Mouse (Mus musculus): ENCODE data around the gene Thsd4. TPM values are rescaled to one million over a fixed set of nuclear protein-coding genes. Genes with fewer than 3 reads are reported as not detected.

Thsd4 gene
- polyA plus RNA-seq (2015; fragmentation: Nextera tagmentation; extraction: Ambion mirVana) = 8.6 and 8.7 TPM in 2 replicates

GRCm38 (mm10) chr9:60521806-60522264 is at the start of gene Thsd4:
TSS of gene Thsd4 (minus strand) at chr9:60522046.
- peak; percentile 26; the same call in 1 of the 2 replicates for ATAC-seq (ENCODE audit: low read depth)
- peaks cover 69% of the 10 kb centered on the region for H3K4me1 ChIP-seq (replicated peaks)
- no peaks in the 10 kb centered on the region for H3K36me3 ChIP-seq
- H3K9ac ChIP-seq = peak within 1 kb of the TSS; percentile 75
- H3K27me3 ChIP-seq = peaks cover 33% of the 10 kb centered on the region
- no peak within 1 kb of the TSS for H3K27ac ChIP-seq (replicated peaks)
- peak within 1 kb of the TSS; percentile 78 for H3K4me2 ChIP-seq
- H3K9me3 ChIP-seq = no peaks in the 10 kb centered on the region
- under 1% methylated on average over 48 of the region's 51 CpGs for WGBS
- peak within 1 kb of the TSS; percentile 48 for H3K4me3 ChIP-seq

GRCm38 (mm10) chr9:60571041-60571440 is 49.2 kb upstream of the Thsd4 start:
- no peak overlapping the region for H3K4me3 ChIP-seq
- H3K4me1 ChIP-seq (replicated peaks) = peaks cover 7% of the 10 kb centered on the region; the same call in 1 of the 2 replicates
- no peaks in the 10 kb centered on the region for H3K27me3 ChIP-seq
- WGBS = 89% methylated on average over 4 of the region's 4 CpGs
- no peak overlapping the region for H3K27ac ChIP-seq (replicated peaks)
- H3K9ac ChIP-seq = no peak overlapping the region
- H3K36me3 ChIP-seq = 0 out of 2 replicates have a peak, but pooled peaks cover 7% of the 10 kb centered on the region
- H3K9me3 ChIP-seq = no peaks in the 10 kb centered on the region
- H3K4me2 ChIP-seq = no peak overlapping the region
- no peak for ATAC-seq (ENCODE audit: low read depth)

- ATAC-seq (ENCODE audit: low read depth) = no peak
- H3K36me3 ChIP-seq = 0 out of 2 replicates have a peak, but pooled peaks cover 7% of the 10 kb centered on the region
- no peaks in the 10 kb centered on the region for H3K27me3 ChIP-seq
- H3K9ac ChIP-seq = no peak overlapping the region
- H3K4me1 ChIP-seq (replicated peaks) = peaks cover 7% of the 10 kb centered on the region; the same call in 1 of the 2 replicates
- no peak overlapping the region for H3K4me3 ChIP-seq
- no peak overlapping the region for H3K27ac ChIP-seq (replicated peaks)
- 48% methylated on average over 2 of the region's 2 CpGs for WGBS
- H3K4me2 ChIP-seq = no peak overlapping the region
- no peaks in the 10 kb centered on the region for H3K9me3 ChIP-seq
Observed at GRCm38 (mm10) chr9:60569366-60569765, 47.5 kb upstream of the Thsd4 start.

- Histone ChIP-seq H3K4me1 (replicated peaks) (peaks cover 20% of the 10 kb centered on the region), H3K4me2 (no peak overlapping the region), H3K9me3 (no peaks in the 10 kb centered on the region), H3K9ac (no peak overlapping the region), H3K4me3 (no peak overlapping the region), H3K27me3 (no peaks in the 10 kb centered on the region), H3K36me3 (no peaks in the 10 kb centered on the region), H3K27ac (replicated peaks) (no peak overlapping the region)
- WGBS = 99% methylated on average over 7 of the region's 7 CpGs
- ATAC-seq (ENCODE audit: low read depth) = no peak
Observed at GRCm38 (mm10) chr9:60563809-60564208, 42.0 kb upstream of the Thsd4 start.

DNA sequence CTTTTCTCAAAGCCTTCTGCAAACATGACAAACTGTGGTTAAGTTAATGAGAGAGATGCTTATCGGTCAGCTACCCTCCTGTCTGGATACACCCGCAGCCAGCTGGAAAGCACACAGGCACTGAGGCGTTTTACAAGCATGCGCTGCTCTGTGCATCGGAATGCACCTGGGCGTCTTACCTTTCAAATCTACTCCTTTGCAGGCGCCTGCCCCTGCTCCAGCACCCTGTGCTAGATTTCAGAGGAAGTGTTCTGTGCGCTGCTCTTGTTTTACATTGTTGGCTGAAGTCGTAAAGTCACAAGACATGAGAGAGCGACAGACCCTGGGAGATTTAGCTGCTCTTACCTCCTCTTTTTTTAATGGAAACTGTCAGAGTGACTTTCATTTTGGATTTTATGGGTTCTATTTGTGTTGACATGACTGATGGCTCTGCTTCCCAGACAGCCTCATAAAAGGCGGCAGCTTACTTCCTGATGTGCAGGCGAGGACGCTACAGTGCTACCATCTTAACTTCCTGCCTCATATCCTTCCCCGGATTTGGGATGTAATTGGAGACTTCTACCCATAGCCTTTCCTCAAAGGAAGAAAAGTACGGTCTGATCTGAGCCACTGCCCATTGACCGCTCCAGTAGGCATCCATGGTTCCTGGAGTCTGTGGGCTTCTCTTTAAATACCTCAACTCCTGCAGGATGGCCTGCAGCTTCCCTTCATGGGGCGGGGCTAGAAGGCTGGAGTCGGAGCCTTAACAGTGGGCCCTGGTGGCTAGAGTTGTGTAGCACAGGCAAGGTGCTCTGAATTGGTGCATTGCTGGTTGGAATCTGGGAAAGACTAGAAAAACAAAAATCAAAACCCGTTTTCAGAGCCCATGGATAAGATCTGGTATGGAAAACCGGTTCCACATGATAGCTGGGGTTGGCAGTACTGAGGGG is 40.9 kb upstream of the Thsd4 start:
- ATAC-seq (ENCODE audit: low read depth) = peak; percentile 53
- Histone ChIP-seq H3K36me3 (no peaks in the 10 kb centered on the region), H3K4me2 (peak overlapping the region; percentile 34)

DNA sequence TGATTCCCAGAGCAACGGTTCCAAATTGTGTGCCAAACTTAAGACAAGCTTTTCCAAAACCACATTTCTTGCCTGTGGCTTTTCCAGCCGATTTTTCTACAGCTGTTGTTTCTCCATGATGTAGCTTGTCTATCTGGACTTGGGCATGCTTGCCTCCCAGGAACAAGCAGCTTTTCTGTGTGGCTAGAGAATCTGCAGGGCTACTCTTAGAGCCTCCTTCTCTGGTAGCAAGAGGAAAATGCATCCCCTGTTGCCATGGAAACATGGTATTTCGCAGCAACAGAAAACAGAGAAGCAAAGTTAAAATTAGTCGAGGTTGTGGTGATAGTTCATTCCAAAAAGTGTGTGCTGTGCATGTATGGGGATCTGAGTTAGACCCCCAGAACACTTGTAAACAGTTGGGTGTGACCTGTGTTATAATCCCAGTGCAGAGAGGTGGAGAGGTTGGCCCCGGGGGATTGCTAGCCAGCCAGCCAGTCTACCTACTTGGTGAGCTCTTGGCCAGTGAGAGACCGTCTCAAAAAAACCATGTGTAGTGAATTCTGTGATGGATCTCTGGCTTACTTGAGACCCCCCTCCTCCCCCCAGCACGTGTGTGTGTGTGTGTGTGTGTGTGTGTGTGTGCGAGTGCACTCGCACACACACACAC is 39.9 kb upstream of the Thsd4 start:
- Histone ChIP-seq H3K4me1 (replicated peaks) (peaks cover 20% of the 10 kb centered on the region), H3K9me3 (no peaks in the 10 kb centered on the region), H3K9ac (no peak overlapping the region), H3K4me2 (no peak overlapping the region), H3K36me3 (no peaks in the 10 kb centered on the region), H3K27ac (replicated peaks) (0 out of 2 replicates have a peak overlapping the region, but pooled peaks have one; percentile 23), H3K27me3 (no peaks in the 10 kb centered on the region), H3K4me3 (no peak overlapping the region)
- ATAC-seq (ENCODE audit: low read depth) = 0 out of 2 replicates have a peak, but pooled peaks have one; percentile 11
- WGBS = 67% methylated on average over 8 of the region's 9 CpGs

More for the DNA sequence above, 40.9 kb upstream of the Thsd4 start:
- Histone ChIP-seq H3K9ac (no peak overlapping the region), H3K4me3 (no peak overlapping the region), H3K27ac (replicated peaks) (peak overlapping the region; percentile 38; the same call in 1 of the 2 replicates), H3K27me3 (no peaks in the 10 kb centered on the region), H3K4me1 (replicated peaks) (peaks cover 20% of the 10 kb centered on the region), H3K9me3 (no peaks in the 10 kb centered on the region)
- 42% methylated on average over 20 of the region's 20 CpGs for WGBS

- H3K36me3 ChIP-seq = no peaks in the 10 kb centered on the region
- no peak overlapping the region for H3K4me2 ChIP-seq
- 85% methylated on average over 3 of the region's 3 CpGs for WGBS
- H3K27ac ChIP-seq (replicated peaks) = no peak overlapping the region
- H3K4me1 ChIP-seq (replicated peaks) = peaks cover 20% of the 10 kb centered on the region
- no peaks in the 10 kb centered on the region for H3K9me3 ChIP-seq
- no peak for ATAC-seq (ENCODE audit: low read depth)
- no peak overlapping the region for H3K4me3 ChIP-seq
- no peak overlapping the region for H3K9ac ChIP-seq
- no peaks in the 10 kb centered on the region for H3K27me3 ChIP-seq
Observed at GRCm38 (mm10) chr9:60558507-60558906, 36.7 kb upstream of the Thsd4 start.

DNA sequence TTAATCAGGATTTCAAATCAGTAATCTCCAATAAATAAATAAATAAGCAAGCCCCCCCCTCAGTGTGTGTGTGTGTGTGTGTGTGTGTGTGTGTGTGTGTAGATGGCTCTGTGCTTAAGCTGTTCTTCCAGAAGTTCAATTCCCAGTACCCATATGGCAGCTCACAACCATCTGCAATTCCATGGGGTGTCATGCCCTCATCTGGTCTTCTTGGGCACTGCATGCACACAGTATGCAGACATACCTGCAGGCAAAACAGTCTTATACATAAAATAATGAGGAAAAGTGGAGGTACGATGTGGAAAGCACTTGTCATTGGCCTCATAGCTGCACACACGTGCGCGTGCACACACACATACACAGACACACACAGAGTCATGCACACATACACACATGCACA is 29.4 kb upstream of the Thsd4 start:
- no peaks in the 10 kb centered on the region for H3K9me3 ChIP-seq
- H3K4me2 ChIP-seq = no peak overlapping the region
- no peaks in the 10 kb centered on the region for H3K27me3 ChIP-seq
- H3K9ac ChIP-seq = no peak overlapping the region
- H3K36me3 ChIP-seq = no peaks in the 10 kb centered on the region
- 91% methylated on average over 4 of the region's 4 CpGs for whole genome bisulfite sequencing
- H3K4me3 ChIP-seq = no peak overlapping the region
- no peaks in the 10 kb centered on the region for H3K4me1 ChIP-seq (replicated peaks)
- H3K27ac ChIP-seq (replicated peaks) = no peak overlapping the region
- no peak for ATAC-seq (ENCODE audit: low read depth)

DNA sequence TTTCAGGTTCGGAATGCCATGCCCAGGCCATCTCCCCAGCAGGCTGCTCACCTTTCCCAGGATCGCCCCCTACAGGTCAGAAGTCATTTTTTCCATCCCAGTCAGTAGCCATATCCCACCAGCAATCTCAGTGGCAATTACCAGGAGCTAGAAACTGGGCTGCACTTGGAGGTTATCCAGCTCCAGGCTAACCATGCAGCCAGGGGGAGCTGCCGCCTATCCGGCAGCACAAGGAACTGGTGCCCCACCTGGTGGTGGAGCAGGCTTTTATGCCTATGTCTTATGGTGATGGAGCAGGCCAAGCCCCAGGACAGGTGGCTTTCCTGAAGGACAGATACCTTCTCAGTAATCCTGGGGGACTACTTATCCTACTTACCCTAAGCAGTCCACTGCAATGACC is 26.3 kb upstream of the Thsd4 start:
- Histone ChIP-seq H3K9me3 (no peaks in the 10 kb centered on the region), H3K36me3 (no peaks in the 10 kb centered on the region), H3K27ac (replicated peaks) (no peak overlapping the region), H3K4me2 (no peak overlapping the region), H3K27me3 (no peaks in the 10 kb centered on the region), H3K4me3 (no peak overlapping the region), H3K9ac (no peak overlapping the region), H3K4me1 (replicated peaks) (no peaks in the 10 kb centered on the region)
- WGBS = 30% methylated on average over 4 of the region's 4 CpGs
- no peak for ATAC-seq (ENCODE audit: low read depth)

DNA sequence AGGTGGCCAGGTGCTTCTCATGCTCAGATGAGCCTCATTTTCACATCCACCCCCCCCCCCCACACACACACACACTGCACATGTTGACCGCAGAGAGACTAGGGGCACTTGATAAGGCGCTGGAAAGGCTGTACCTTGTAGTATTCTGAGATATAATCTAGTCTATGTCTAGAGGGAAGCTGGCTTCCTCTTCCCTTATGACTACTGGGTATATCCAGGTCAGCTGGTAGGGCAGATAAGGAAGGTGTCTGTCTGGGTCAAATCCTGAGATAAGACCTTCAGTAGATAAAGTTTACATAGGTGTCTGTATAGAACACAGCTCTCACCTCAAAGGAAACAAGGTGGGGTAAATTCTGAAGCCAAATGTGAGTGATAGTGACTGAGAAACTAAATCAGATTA is 24.3 kb upstream of the Thsd4 start:
- Histone ChIP-seq H3K4me1 (replicated peaks) (no peaks in the 10 kb centered on the region), H3K9ac (no peak overlapping the region), H3K36me3 (no peaks in the 10 kb centered on the region), H3K4me3 (no peak overlapping the region), H3K4me2 (no peak overlapping the region), H3K27ac (replicated peaks) (no peak overlapping the region), H3K27me3 (no peaks in the 10 kb centered on the region), H3K9me3 (no peaks in the 10 kb centered on the region)
- ATAC-seq (ENCODE audit: low read depth) = no peak
- 94% methylated on average over 2 of the region's 2 CpGs for WGBS

DNA sequence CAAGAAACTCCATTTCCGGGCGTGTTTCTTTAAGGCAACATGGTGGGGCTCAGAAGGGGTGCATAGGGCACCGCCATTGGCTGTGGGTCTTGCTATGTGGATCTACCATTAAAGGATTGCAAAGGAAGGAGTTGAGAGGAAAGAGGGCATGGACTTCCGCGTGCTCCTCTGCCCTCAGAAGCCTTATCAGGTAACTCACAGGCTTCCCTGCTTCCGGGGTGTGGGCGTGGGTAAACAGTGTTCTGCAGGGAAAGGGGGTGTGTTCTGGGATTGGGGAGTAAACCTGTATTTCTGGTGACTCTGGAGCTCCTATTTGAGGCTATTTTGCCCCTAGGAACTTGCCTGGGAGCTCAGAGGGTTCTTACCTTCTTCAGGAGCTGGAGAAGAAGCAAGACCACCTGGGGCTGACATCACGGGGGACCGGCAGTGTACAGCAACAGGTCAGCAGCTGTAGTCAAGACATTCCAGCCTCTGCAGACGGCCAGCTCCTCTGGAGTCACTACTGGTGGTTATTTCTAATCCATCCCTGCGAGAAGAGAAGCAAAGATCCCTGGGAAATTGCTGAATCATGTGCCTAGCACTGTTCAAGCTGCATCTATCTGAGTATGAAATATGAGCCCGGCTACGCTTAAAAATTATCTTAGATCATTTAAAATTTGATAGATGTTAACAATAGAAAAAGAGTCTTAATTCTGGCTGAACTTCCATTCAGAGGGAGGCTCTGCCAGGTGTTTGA is 23.7 kb upstream of the Thsd4 start:
- H3K27ac ChIP-seq (replicated peaks) = no peak overlapping the region
- WGBS = 84% methylated on average over 13 of the region's 13 CpGs
- no peak overlapping the region for H3K4me3 ChIP-seq
- no peak overlapping the region for H3K4me2 ChIP-seq
- H3K36me3 ChIP-seq = no peaks in the 10 kb centered on the region
- H3K4me1 ChIP-seq (replicated peaks) = no peaks in the 10 kb centered on the region
- H3K9ac ChIP-seq = no peak overlapping the region
- no peak for ATAC-seq (ENCODE audit: low read depth)
- H3K27me3 ChIP-seq = no peaks in the 10 kb centered on the region
- no peaks in the 10 kb centered on the region for H3K9me3 ChIP-seq
